Mouse (Mus musculus): Measurements from ENCODE around the gene Myl6. TPM values are rescaled to one million over a fixed set of nuclear protein-coding genes. Genes with fewer than 3 reads are reported as not detected.

Gene Myl6
- polyA plus RNA-seq, 1 experiment from 2014 or later: 943 TPM

GRCm38 (mm10) chr10:128474366-128474765 lies 19.6 kb downstream of the Myl6 start:
- ATAC-seq (ENCODE audit: low FRiP score): no peak
- no peak overlapping the region for H3K27ac ChIP-seq
- H3K4me3 ChIP-seq: no peak overlapping the region
- WGBS: 88% methylated on average over 12 of the region's 12 CpGs
- H3K36me3 ChIP-seq: peaks cover 96% of the 10 kb centered on the region
- no peaks in the 10 kb centered on the region for H3K9me3 ChIP-seq
- H3K27me3 ChIP-seq: no peaks in the 10 kb centered on the region
- H3K4me1 ChIP-seq (replicated peaks): no peaks in the 10 kb centered on the region
- H3K4me2 ChIP-seq: no peak overlapping the region
- H3K9ac ChIP-seq: no peak overlapping the region

- WGBS: under 1% methylated on average over 5 of the region's 5 CpGs
Observed at GRCm38 (mm10) chr10:128460270-128460630, 33.7 kb downstream of the Myl6 start.

GRCm38 (mm10) chr10:128459409-128460269 lies 34.3 kb downstream of the Myl6 start:
- ATAC-seq (ENCODE audit: low FRiP score): peak; percentile 63
- Histone ChIP-seq H3K9me3 (no peaks in the 10 kb centered on the region), H3K27me3 (peaks cover 3% of the 10 kb centered on the region; the same call in 1 of the 2 replicates), H3K9ac (peak overlapping the region; percentile 99), H3K4me2 (peak overlapping the region; percentile 89), H3K4me1 (replicated peaks) (peaks cover 14% of the 10 kb centered on the region), H3K36me3 (peaks cover 31% of the 10 kb centered on the region), H3K27ac (peak overlapping the region; percentile 98), H3K4me3 (peak overlapping the region; percentile 91)
- WGBS: 2% methylated on average over 25 of the region's 67 CpGs

More at GRCm38 (mm10) chr10:128460270-128460630, 33.7 kb downstream of the Myl6 start:
- H3K27ac ChIP-seq: peak overlapping the region; percentile 98
- H3K36me3 ChIP-seq: peaks cover 36% of the 10 kb centered on the region
- H3K9me3 ChIP-seq: no peaks in the 10 kb centered on the region
- peaks cover 14% of the 10 kb centered on the region for H3K4me1 ChIP-seq (replicated peaks)
- ATAC-seq (ENCODE audit: low FRiP score): no peak
- H3K4me2 ChIP-seq: peak overlapping the region; percentile 89
- peaks cover 3% of the 10 kb centered on the region; the same call in 1 of the 2 replicates for H3K27me3 ChIP-seq
- H3K4me3 ChIP-seq: peak overlapping the region; percentile 91
- peak overlapping the region; percentile 99 for H3K9ac ChIP-seq

- ATAC-seq (ENCODE audit: low FRiP score): peak; percentile 80
- Histone ChIP-seq H3K4me3 (peak within 1 kb of the TSS; percentile 91), H3K27me3 (peaks cover 3% of the 10 kb centered on the region; the same call in 1 of the 2 replicates), H3K4me1 (replicated peaks) (peaks cover 14% of the 10 kb centered on the region), H3K9ac (peak within 1 kb of the TSS; percentile 99), H3K4me2 (peak within 1 kb of the TSS; percentile 89), H3K36me3 (peaks cover 23% of the 10 kb centered on the region), H3K27ac (peak within 1 kb of the TSS; percentile 98), H3K9me3 (no peaks in the 10 kb centered on the region)
- WGBS: under 1% methylated on average over 69 of the region's 86 CpGs
Observed at GRCm38 (mm10) chr10:128458719-128459408, 35.1 kb downstream of the Myl6 start, which contains the start of gene Smarcc2. Gene Smarcc2 (plus strand): TSS chr10:128459248.

GRCm38 (mm10) chr10:128458348-128458718 lies 35.6 kb downstream of the Myl6 start:
- H3K4me1 ChIP-seq (replicated peaks): peaks cover 14% of the 10 kb centered on the region
- peaks cover 3% of the 10 kb centered on the region; the same call in 1 of the 2 replicates for H3K27me3 ChIP-seq
- no peaks in the 10 kb centered on the region for H3K9me3 ChIP-seq
- H3K9ac ChIP-seq: peak overlapping the region; percentile 99
- H3K27ac ChIP-seq: peak overlapping the region; percentile 98
- ATAC-seq (ENCODE audit: low FRiP score): peak; percentile 75
- peak overlapping the region; percentile 89 for H3K4me2 ChIP-seq
- H3K36me3 ChIP-seq: peaks cover 18% of the 10 kb centered on the region
- H3K4me3 ChIP-seq: peak overlapping the region; percentile 91
- WGBS: under 1% methylated on average over 29 of the region's 29 CpGs

- Histone ChIP-seq H3K9ac (no peak overlapping the region), H3K9me3 (no peaks in the 10 kb centered on the region), H3K4me2 (no peak overlapping the region), H3K27ac (no peak overlapping the region), H3K4me3 (peak overlapping the region; percentile 91; the same call in 1 of the 2 replicates), H3K27me3 (peaks cover 3% of the 10 kb centered on the region; the same call in 1 of the 2 replicates), H3K4me1 (replicated peaks) (peaks cover 14% of the 10 kb centered on the region), H3K36me3 (peaks cover 12% of the 10 kb centered on the region)
- 84% methylated on average over 6 of the region's 6 CpGs for WGBS
- no peak for ATAC-seq (ENCODE audit: low FRiP score)
Observed at GRCm38 (mm10) chr10:128457676-128458075, 36.3 kb downstream of the Myl6 start.

GRCm38 (mm10) chr10:128455280-128455679 lies 38.7 kb downstream of the Myl6 start:
- no peak for ATAC-seq (ENCODE audit: low FRiP score)
- WGBS: 1% methylated on average over 6 of the region's 6 CpGs
- no peak overlapping the region for H3K27ac ChIP-seq
- H3K27me3 ChIP-seq: peaks cover 3% of the 10 kb centered on the region; the same call in 1 of the 2 replicates
- peaks cover 2% of the 10 kb centered on the region for H3K4me1 ChIP-seq (replicated peaks)
- no peaks in the 10 kb centered on the region for H3K9me3 ChIP-seq
- no peaks in the 10 kb centered on the region for H3K36me3 ChIP-seq
- peak overlapping the region; percentile 37 for H3K4me2 ChIP-seq
- peak overlapping the region; percentile 18; the same call in 1 of the 2 replicates for H3K4me3 ChIP-seq
- 0 out of 2 replicates have a peak overlapping the region, but pooled peaks have one; percentile 19 for H3K9ac ChIP-seq

GRCm38 (mm10) chr10:128454471-128454870 lies 39.5 kb downstream of the Myl6 start:
- H3K9me3 ChIP-seq: no peaks in the 10 kb centered on the region
- ATAC-seq (ENCODE audit: low FRiP score): no peak
- 79% methylated on average over 3 of the region's 3 CpGs for WGBS

GRCm38 (mm10) chr10:128451014-128451413 lies 42.9 kb downstream of the Myl6 start:
- Histone ChIP-seq H3K4me2 (no peak overlapping the region), H3K9me3 (no peaks in the 10 kb centered on the region), H3K36me3 (no peaks in the 10 kb centered on the region), H3K9ac (no peak overlapping the region), H3K27ac (no peak overlapping the region), H3K4me1 (replicated peaks) (no peaks in the 10 kb centered on the region), H3K27me3 (peaks cover 2% of the 10 kb centered on the region; the same call in 1 of the 2 replicates), H3K4me3 (no peak overlapping the region)
- ATAC-seq (ENCODE audit: low FRiP score): no peak
- 84% methylated on average over 6 of the region's 6 CpGs for WGBS

More at GRCm38 (mm10) chr10:128454471-128454870, 39.5 kb downstream of the Myl6 start:
- H3K4me1 ChIP-seq (replicated peaks): no peaks in the 10 kb centered on the region
- H3K4me3 ChIP-seq: no peak overlapping the region
- H3K4me2 ChIP-seq: no peak overlapping the region
- peaks cover 3% of the 10 kb centered on the region; the same call in 1 of the 2 replicates for H3K27me3 ChIP-seq
- peak overlapping the region; percentile 19; the same call in 1 of the 2 replicates for H3K9ac ChIP-seq
- H3K36me3 ChIP-seq: no peaks in the 10 kb centered on the region
- H3K27ac ChIP-seq: no peak overlapping the region

- H3K36me3 ChIP-seq: peaks cover 21% of the 10 kb centered on the region
- H3K9me3 ChIP-seq: no peaks in the 10 kb centered on the region
- no peak overlapping the region for H3K27ac ChIP-seq
- no peak overlapping the region for H3K9ac ChIP-seq
- no peaks in the 10 kb centered on the region for H3K27me3 ChIP-seq
- WGBS: 82% methylated on average over 4 of the region's 4 CpGs
- ATAC-seq (ENCODE audit: low FRiP score): no peak
- no peak overlapping the region for H3K4me2 ChIP-seq
- H3K4me1 ChIP-seq (replicated peaks): no peaks in the 10 kb centered on the region
- no peak overlapping the region for H3K4me3 ChIP-seq
Observed at GRCm38 (mm10) chr10:128445407-128445806, 48.5 kb downstream of the Myl6 start.

- Histone ChIP-seq H3K4me3 (no peak overlapping the region), H3K4me2 (no peak overlapping the region), H3K27me3 (no peaks in the 10 kb centered on the region), H3K36me3 (peaks cover 32% of the 10 kb centered on the region), H3K9me3 (no peaks in the 10 kb centered on the region), H3K4me1 (replicated peaks) (no peaks in the 10 kb centered on the region), H3K9ac (no peak overlapping the region), H3K27ac (no peak overlapping the region)
- 82% methylated on average over 6 of the region's 6 CpGs for WGBS
- no peak for ATAC-seq (ENCODE audit: low FRiP score)
Observed at GRCm38 (mm10) chr10:128444354-128444753, 49.6 kb downstream of the Myl6 start.

- Histone ChIP-seq H3K4me2 (no peak overlapping the region), H3K27me3 (no peaks in the 10 kb centered on the region), H3K27ac (no peak overlapping the region), H3K4me1 (replicated peaks) (no peaks in the 10 kb centered on the region), H3K9me3 (no peaks in the 10 kb centered on the region), H3K9ac (no peak overlapping the region), H3K36me3 (peaks cover 46% of the 10 kb centered on the region), H3K4me3 (no peak overlapping the region)
- 86% methylated on average over 1 of the region's 1 CpGs for WGBS
- ATAC-seq (ENCODE audit: low FRiP score): no peak
Observed at GRCm38 (mm10) chr10:128442718-128443117, 51.2 kb downstream of the Myl6 start.
